Mouse (Mus musculus) cortical plate, adult 2 months (tissue): ENCODE measurements around the gene Ppm1n. TPM values are rescaled to one million over a fixed set of nuclear protein-coding genes. Genes with fewer than 3 reads are reported as not detected.

Experiments
- H3K27ac ChIP-seq: fragments of 200-500 bp; 2 replicates; pipeline ENCODE4 v1.5.1; 2012; ENCODE audit warnings: low read length, control low read depth, inconsistent platforms; ENCODE audit not compliant: insufficient read depth
- H3K4me1 ChIP-seq: fragments of 200-500 bp; 2 replicates; pipeline ENCODE4 v1.6.1; 2011; ENCODE audit warnings: low read length; ENCODE audit not compliant: control insufficient read depth, insufficient read depth
- H3K4me3 ChIP-seq: fragments of 200-500 bp; 2 replicates; pipeline ENCODE4 v1.5.1; 2011; ENCODE audit warnings: mild to moderate bottlenecking, low read length, control low read depth; ENCODE audit not compliant: insufficient read depth
- CTCF ChIP-seq: fragments of 200-500 bp; IDR thresholded peaks from 2 replicates; pipeline ENCODE4 v1.5.1; 2011; ENCODE audit warnings: mild to moderate bottlenecking, control low read depth, low read length; ENCODE audit not compliant: insufficient read depth; ENCODE audit errors: extremely low read depth
- POLR2A ChIP-seq: fragments of 200-500 bp; IDR thresholded peaks from 2 replicates; pipeline ENCODE4 v1.6.1; 2011; ENCODE audit warnings: mild to moderate bottlenecking, low read length, control low read depth; ENCODE audit not compliant: insufficient read depth; ENCODE audit errors: extremely low read depth
- polyA plus RNA-seq: library from polyadenylated mRNA; depleted of rRNA; stranded (reverse); fragments of >200 nt; gene quantifications from 2 replicates; pipeline ENCODE4 v1.2.3, GENCODE M21; 2012

Gene Ppm1n
- polyA plus RNA-seq, 1 experiment, result 0.21 TPM

DNA sequence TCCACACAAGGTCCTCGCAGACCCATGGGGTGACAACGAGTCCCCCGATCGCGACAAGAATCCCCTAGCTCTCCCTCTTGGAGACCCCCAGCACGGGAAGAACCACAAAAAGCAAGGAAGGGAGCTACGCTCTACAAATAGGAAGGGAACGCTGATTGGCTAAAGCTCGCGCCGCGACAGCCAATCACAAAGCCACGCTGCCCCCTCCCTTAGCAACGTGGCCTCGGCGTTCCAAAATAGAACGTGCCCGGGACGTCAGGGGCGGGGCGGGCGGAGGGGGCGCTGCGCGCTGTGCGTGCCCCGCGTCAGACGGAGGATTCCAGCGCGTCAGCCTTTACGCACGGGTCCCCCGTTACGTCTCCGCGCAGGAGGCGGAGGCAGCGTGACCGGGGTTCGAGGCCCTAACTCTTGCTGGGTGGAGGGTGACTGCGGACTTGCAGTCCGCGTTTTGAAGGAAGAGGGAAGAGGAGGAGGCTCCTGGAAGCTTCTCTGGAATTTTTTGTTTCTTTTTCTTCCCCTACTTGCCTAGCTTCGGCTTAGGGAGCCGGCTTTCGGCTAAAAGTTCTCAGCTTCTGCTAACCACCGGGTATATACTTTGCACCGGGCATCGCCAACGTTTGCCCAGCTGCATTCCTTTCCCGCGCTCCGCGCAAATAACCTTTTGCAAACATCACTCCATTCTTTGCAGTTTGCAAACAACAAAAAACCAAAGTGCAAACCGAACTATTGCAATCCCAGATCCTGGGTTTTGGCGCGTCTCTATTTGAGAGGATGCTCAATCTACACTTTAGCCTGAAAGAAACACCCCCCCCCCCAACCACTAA, 28.8 kb upstream of the Ppm1n start:
- Histone ChIP-seq H3K4me1 (no peaks in the 10 kb centered on the region), H3K4me3 (peak overlapping the region; percentile 47), H3K27ac (peak overlapping the region; percentile 62)
- peak; percentile 50; the same call in 1 of the 2 replicates for TF ChIP-seq POLR2A
- TF ChIP-seq CTCF, result no peak

- Histone ChIP-seq H3K4me3 (peak overlapping the region; percentile 47), H3K4me1 (no peaks in the 10 kb centered on the region), H3K27ac (peak overlapping the region; percentile 62)
- TF ChIP-seq POLR2A, result no peak
- TF ChIP-seq CTCF, result no peak
Observed at GRCm38 (mm10) chr7:19307739-19308453, 28.0 kb upstream of the Ppm1n start.

DNA sequence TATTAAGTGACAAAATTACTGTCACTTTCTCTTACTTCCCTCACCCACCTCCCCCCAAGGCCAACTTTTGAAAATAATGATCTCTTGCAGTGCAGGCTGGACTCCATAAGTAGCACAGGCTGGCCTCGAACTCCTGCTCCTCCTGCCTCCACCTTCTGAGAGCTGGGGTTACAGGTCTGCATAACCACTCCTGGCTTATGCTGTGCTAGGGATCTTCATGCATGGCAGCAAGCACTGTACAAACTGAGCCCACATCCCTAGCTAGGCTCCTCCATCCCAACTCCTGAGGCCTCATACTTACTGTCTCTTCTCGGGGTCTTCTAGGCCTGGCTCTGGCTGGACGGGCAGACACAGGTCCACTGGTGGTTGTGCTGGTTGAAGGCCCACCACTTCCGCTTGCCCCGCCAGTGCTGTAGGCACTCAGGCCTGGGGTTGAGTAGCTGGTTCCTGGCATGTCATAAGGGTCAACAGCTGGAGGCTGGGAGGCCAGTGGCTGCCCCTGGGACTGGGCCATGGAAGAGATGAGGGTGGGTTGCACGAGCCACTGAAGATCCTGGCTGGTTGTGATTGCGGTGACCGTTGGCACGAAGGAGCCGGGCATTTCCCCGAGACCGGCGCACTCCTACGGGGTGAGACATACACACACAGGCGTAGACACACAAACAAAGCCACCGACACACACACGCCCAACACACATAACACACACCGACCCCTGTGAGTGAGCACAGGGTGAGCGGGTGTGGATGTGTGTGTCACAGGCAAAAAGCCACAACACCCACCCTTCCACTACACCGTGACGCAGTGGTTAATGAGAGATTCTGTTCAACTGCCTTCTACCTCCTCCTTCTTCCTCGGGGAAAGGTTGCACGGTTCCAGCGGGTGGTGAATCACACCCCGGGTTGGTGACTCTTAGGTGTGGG, 27.2 kb upstream of the Ppm1n start:
- peak overlapping the region; percentile 47 for H3K4me3 ChIP-seq
- no peak overlapping the region for H3K27ac ChIP-seq
- no peaks in the 10 kb centered on the region for H3K4me1 ChIP-seq
- TF ChIP-seq CTCF, result no peak
- no peak for TF ChIP-seq POLR2A

GRCm38 (mm10) chr7:19305796-19306765, 26.2 kb upstream of the Ppm1n start:
- Histone ChIP-seq H3K4me3 (no peak overlapping the region), H3K27ac (no peak overlapping the region), H3K4me1 (no peaks in the 10 kb centered on the region; the same call in 1 of the 2 replicates)
- no peak for TF ChIP-seq CTCF
- TF ChIP-seq POLR2A, result no peak

DNA sequence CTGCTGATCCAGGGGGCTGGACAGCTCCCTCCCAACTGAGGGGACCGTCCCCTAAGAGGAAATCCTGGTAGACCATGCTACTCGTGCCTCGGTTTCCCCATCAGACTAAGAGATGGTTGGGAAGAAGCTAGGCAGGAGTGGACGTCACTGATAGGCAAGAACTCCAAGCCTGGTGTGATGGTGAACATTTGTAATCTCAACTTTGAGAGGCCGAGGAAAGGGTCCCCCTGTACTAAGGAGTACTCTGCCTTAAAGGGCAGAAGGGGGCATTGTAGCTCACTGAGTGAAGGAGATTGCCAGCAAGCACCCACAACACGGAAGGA, 25.5 kb upstream of the Ppm1n start:
- Histone ChIP-seq H3K4me1 (no peaks in the 10 kb centered on the region; the same call in 1 of the 2 replicates), H3K27ac (no peak overlapping the region), H3K4me3 (no peak overlapping the region)
- no peak for TF ChIP-seq POLR2A
- TF ChIP-seq CTCF, result no peak

DNA sequence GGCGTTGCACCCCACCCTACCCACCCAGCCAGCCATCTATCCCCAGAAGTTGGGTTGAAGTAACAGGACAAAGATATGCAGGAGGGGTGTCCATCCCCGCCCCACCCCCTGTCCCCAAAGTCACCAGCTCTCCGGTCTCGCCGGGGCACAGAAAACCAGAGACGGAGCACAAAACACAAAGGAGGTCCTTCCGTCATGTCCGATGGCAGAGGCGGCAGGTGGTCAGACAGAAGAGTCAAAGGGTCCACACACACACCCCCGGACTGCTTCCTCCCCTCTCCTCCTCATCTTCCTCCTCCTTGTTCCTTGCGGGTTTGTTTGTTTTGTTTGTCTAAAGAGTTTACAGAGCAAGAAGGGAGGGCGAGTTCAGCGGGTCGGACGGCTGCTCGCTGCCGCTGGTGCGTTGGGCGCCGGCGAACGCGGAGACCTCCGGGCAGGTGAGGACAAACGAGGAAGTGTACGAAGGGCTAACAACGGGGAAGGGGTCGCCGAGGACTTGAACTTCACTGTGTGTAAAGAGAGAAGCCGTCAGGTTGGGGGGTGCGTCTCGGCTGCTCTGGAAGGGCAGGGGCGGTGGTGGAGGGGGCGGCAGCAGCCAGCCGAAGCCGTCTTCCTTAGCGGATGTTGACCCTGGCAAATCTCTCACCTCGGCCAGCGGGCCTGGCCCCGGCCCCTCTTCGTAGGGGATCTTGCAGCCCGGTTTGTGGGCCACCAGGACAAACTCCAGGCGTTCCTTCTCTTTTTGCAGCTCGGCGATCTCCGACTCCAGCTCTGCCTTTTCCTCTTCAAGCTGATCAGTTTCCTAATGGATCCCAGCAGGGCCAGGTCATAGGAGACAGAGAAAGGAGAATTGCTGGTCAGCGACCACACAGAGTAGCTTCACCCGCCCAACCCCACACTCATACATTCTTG, 24.9 kb upstream of the Ppm1n start:
- H3K27ac ChIP-seq, result no peak overlapping the region
- no peak for TF ChIP-seq POLR2A
- no peak for TF ChIP-seq CTCF
- no peaks in the 10 kb centered on the region; the same call in 1 of the 2 replicates for H3K4me1 ChIP-seq
- H3K4me3 ChIP-seq, result no peak overlapping the region

- no peak overlapping the region for H3K4me3 ChIP-seq
- H3K4me1 ChIP-seq, result no peaks in the 10 kb centered on the region; the same call in 1 of the 2 replicates
- H3K27ac ChIP-seq, result no peak overlapping the region
- no peak for TF ChIP-seq POLR2A
- peak; percentile 59 for TF ChIP-seq CTCF
Observed at GRCm38 (mm10) chr7:19303770-19304169, 23.9 kb upstream of the Ppm1n start.

- Histone ChIP-seq H3K27ac (no peak overlapping the region), H3K4me3 (no peak overlapping the region), H3K4me1 (no peaks in the 10 kb centered on the region; the same call in 1 of the 2 replicates)
- TF ChIP-seq CTCF (no peak), POLR2A (no peak)
Observed at GRCm38 (mm10) chr7:19303046-19303305, 23.1 kb upstream of the Ppm1n start.
